Mouse (Mus musculus) limb, embryonic 13.5 days (tissue): ENCODE measurements at regions not wholly inside any gene's neighbourhood (a gene's known extent, or its start where the extent isn't known, plus 50 kb on each side); places are given as distances from the start of the nearest gene placed in this dataset.

Source experiments
- ATAC-seq: fragments of 200-750 bp; cut with Nextera tagmentation; 2 replicates; pipeline ENCODE4 v1.8.0; 2017; ENCODE audit warnings: low read depth, moderate number of reproducible peaks, moderate TSS enrichment; ENCODE audit not compliant: low FRiP score
- H3K27ac ChIP-seq: fragments of 300-500 bp; sonication (generic); 2 replicates; pipeline ENCODE4 v1.5.1; 2015; ENCODE audit warnings: inconsistent platforms, mild to moderate bottlenecking, moderate library complexity
- H3K27me3 ChIP-seq: fragments of 300-500 bp; sonication (generic); 2 replicates; pipeline ENCODE4 v1.6.1; 2015; ENCODE audit warnings: mild to moderate bottlenecking, inconsistent platforms
- H3K36me3 ChIP-seq: fragments of 300-500 bp; sonication (generic); 2 replicates; pipeline ENCODE4 v1.6.1; 2015; ENCODE audit warnings: inconsistent platforms, mild to moderate bottlenecking, moderate library complexity
- H3K4me1 ChIP-seq: fragments of 300-500 bp; sonication (generic); 2 replicates; pipeline ENCODE4 v1.6.1; 2015; ENCODE audit warnings: inconsistent platforms
- H3K4me2 ChIP-seq: fragments of 300-500 bp; sonication (generic); replicated peaks from 2 replicates; pipeline ENCODE4 v1.6.1; 2015; ENCODE audit warnings: inconsistent platforms, mild to moderate bottlenecking, moderate library complexity
- H3K4me3 ChIP-seq: fragments of 300-500 bp; sonication (generic); 2 replicates; pipeline ENCODE4 v1.5.1; 2015; ENCODE audit warnings: moderate library complexity, mild to moderate bottlenecking, inconsistent platforms
- H3K9ac ChIP-seq: fragments of 300-500 bp; sonication (generic); 2 replicates; pipeline ENCODE4 v1.6.1; 2015; ENCODE audit warnings: mild to moderate bottlenecking, inconsistent platforms
- H3K9me3 ChIP-seq: fragments of 300-500 bp; sonication (generic); 2 replicates; pipeline ENCODE4 v1.6.1; 2016; ENCODE audit warnings: inconsistent platforms
- WGBS: fragments of 180-500 bp; shearing (Covaris S2); methylation state at CpG from one replicate; pipeline ENCODE4 v1.1.7; 2015; 5-methylcytosine and 5-hydroxymethylcytosine counted together

GRCm38 (mm10) chr17:93817656-93818055, 618.8 kb downstream of the Adcyap1 start:
- no peak overlapping the region for H3K27ac ChIP-seq
- WGBS, result 19% methylated on average over 11 of the region's 11 CpGs
- no peak for ATAC-seq
- H3K9ac ChIP-seq, result no peak overlapping the region
- no peaks in the 10 kb centered on the region for H3K36me3 ChIP-seq
- H3K9me3 ChIP-seq, result no peaks in the 10 kb centered on the region
- H3K27me3 ChIP-seq, result no peaks in the 10 kb centered on the region
- no peak overlapping the region for H3K4me3 ChIP-seq
- H3K4me1 ChIP-seq, result no peaks in the 10 kb centered on the region
- H3K4me2 ChIP-seq, result peak overlapping the region; percentile 41
